Mouse (Mus musculus) forebrain, embryonic 16.5 days (tissue): Measurements from ENCODE around the gene Ctbp2. TPM values are rescaled to one million over a fixed set of nuclear protein-coding genes. Genes with fewer than 3 reads are reported as not detected.
"Not testable (repeated sequence)": the region's sequence is repeated elsewhere in the genome, so short reads cannot be mapped to it uniquely, and the experiment has no call there.

Source experiments
- ATAC-seq: fragments of 200-750 bp; cut with Nextera tagmentation; 2 replicates; pipeline ENCODE4 v1.8.0; 2017; ENCODE audit warnings: mild to moderate bottlenecking, moderate library complexity
- H3K27ac ChIP-seq: fragments of 300-500 bp; sonication (generic); 2 replicates; pipeline ENCODE4 v1.5.1; 2014; ENCODE audit warnings: low read length, control low read depth
- H3K27me3 ChIP-seq: fragments of 300-500 bp; sonication (generic); replicated peaks from 2 replicates; pipeline ENCODE4 v1.6.1; 2014; ENCODE audit warnings: low read length; ENCODE audit not compliant: control insufficient read depth, insufficient read depth
- H3K36me3 ChIP-seq: fragments of 300-500 bp; sonication (generic); 2 replicates; pipeline ENCODE4 v1.6.1; 2014; ENCODE audit not compliant: control insufficient read depth, insufficient read depth
- H3K4me1 ChIP-seq: fragments of 300-500 bp; sonication (generic); replicated peaks from 2 replicates; pipeline ENCODE4 v1.6.1; 2014; ENCODE audit warnings: low read length; ENCODE audit not compliant: control insufficient read depth, insufficient read depth
- H3K4me2 ChIP-seq: fragments of 300-500 bp; sonication (generic); 2 replicates; pipeline ENCODE4 v1.6.1; 2014; ENCODE audit warnings: mild to moderate bottlenecking, low read length, control low read depth
- H3K4me3 ChIP-seq: fragments of 300-500 bp; sonication (generic); replicated peaks from 2 replicates; pipeline ENCODE4 v1.5.1; 2014; ENCODE audit warnings: mild to moderate bottlenecking, low read length, control low read depth
- H3K9ac ChIP-seq: fragments of 300-500 bp; sonication (generic); replicated peaks from 2 replicates; pipeline ENCODE4 v1.6.1; 2014; ENCODE audit warnings: low read depth, low read length, control low read depth
- H3K9me3 ChIP-seq: fragments of 300-500 bp; sonication (generic); 2 replicates; pipeline ENCODE4 v1.6.1; 2016; ENCODE audit warnings: low read length; ENCODE audit not compliant: control insufficient read depth
- WGBS: fragments of 180-500 bp; shearing (Covaris S2); extraction: QIAGEN DNeasy Blood & Tissue Kit; methylation state at CpG from one replicate; pipeline ENCODE4 v1.1.7; 2014; 5-methylcytosine and 5-hydroxymethylcytosine counted together
- polyA plus RNA-seq: library from polyadenylated mRNA; unstranded; fragments of >200 nt; fragmentation: Nextera tagmentation; extraction: Ambion mirVana; gene quantifications from 2 replicates; pipeline ENCODE4 v1.2.1, GENCODE M21; 2015

Ctbp2 gene
- polyA plus RNA-seq, 1 experiment from 2014 or later: 74.6 TPM

DNA sequence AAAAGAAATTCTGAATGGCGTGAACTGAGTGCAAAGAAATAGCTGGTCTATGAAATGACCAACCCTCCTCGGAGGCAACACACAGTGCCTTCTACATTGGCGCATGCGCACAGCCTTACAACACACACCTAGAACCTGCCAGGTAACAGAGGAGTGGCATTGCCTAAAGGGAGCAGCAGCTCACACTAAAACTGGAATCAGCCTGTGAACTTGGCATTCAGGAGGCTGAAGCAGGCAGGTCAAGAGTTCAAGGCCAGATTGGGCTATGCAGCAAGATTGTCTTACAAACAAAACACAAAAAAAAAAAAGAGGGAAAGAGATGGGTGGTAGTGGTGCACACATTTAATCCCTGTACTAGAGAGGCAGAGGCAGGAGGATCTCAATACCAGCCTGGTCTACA, 14.7 kb downstream of the Ctbp2 start:
- 96% methylated on average over 4 of the region's 4 CpGs for WGBS
- ATAC-seq: no peak
- Histone ChIP-seq H3K36me3 (no peaks in the 10 kb centered on the region), H3K27ac (no peak overlapping the region), H3K4me3 (no peak overlapping the region), H3K4me2 (no peak overlapping the region), H3K27me3 (no peaks in the 10 kb centered on the region), H3K4me1 (peaks cover 18% of the 10 kb centered on the region), H3K9ac (no peak overlapping the region), H3K9me3 (no peaks in the 10 kb centered on the region)

- WGBS: 76% methylated on average over 2 of the region's 2 CpGs
Measured at GRCm38 (mm10) chr7:133108695-133109094, 15.5 kb downstream of the Ctbp2 start.

GRCm38 (mm10) chr7:133102578-133102977, 21.6 kb downstream of the Ctbp2 start:
- ATAC-seq: no peak
- Histone ChIP-seq H3K9ac (no peak overlapping the region), H3K4me2 (no peak overlapping the region), H3K27me3 (no peaks in the 10 kb centered on the region), H3K9me3 (no peaks in the 10 kb centered on the region), H3K27ac (no peak overlapping the region), H3K4me3 (no peak overlapping the region), H3K4me1 (peaks cover 16% of the 10 kb centered on the region), H3K36me3 (no peaks in the 10 kb centered on the region)
- WGBS: 62% methylated on average over 3 of the region's 3 CpGs

More at GRCm38 (mm10) chr7:133108695-133109094, 15.5 kb downstream of the Ctbp2 start:
- Histone ChIP-seq H3K4me2 (no peak overlapping the region), H3K4me1 (peaks cover 12% of the 10 kb centered on the region), H3K27me3 (no peaks in the 10 kb centered on the region), H3K27ac (no peak overlapping the region), H3K36me3 (no peaks in the 10 kb centered on the region), H3K9me3 (no peaks in the 10 kb centered on the region), H3K9ac (no peak overlapping the region), H3K4me3 (no peak overlapping the region)
- no peak for ATAC-seq

DNA sequence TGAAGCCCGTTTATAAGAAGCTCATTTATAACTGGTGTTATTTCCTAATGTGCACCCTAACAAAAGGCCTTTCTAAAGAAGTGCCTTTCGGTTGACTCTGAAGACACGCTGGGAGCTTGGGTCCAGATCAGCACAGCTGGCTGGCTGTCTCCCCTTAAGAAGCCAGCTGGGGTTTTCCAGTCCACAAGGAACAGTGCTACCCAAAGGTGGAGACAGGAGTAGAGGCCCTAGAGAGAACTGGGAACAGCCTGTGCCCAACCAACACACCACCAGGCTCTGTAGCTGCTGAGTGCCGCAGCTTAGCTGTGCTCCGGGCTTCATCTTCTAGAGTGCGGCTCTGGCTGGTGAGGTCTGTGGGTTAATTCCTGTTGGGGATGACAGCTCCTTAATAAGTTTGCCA, 23.1 kb downstream of the Ctbp2 start:
- Histone ChIP-seq H3K4me3 (no peak overlapping the region), H3K27ac (no peak overlapping the region), H3K4me1 (peaks cover 16% of the 10 kb centered on the region), H3K27me3 (no peaks in the 10 kb centered on the region), H3K9ac (no peak overlapping the region), H3K36me3 (no peaks in the 10 kb centered on the region), H3K9me3 (no peaks in the 10 kb centered on the region), H3K4me2 (no peak overlapping the region)
- WGBS: 64% methylated on average over 6 of the region's 6 CpGs
- ATAC-seq: no peak

DNA sequence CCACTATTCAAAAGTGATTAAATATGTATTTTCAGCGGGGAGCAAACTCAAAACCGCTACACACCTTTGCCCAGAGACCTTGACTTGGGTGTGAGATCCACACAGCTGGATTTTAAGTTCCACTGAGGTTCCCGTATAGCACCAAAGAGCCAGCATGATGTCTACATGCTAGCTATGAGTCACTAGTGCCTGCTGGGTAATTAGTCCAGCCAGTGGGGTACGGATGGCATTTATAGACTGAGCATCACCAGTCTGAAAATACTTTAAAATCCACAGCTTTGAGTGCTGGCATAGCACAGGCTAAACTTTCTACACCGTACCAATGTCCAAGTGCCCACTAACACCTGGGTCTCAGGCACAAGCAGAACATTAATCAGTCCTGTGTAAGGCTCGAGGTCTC, 24.0 kb downstream of the Ctbp2 start:
- H3K4me1 ChIP-seq: peaks cover 16% of the 10 kb centered on the region
- no peaks in the 10 kb centered on the region for H3K27me3 ChIP-seq
- H3K27ac ChIP-seq: no peak overlapping the region
- 49% methylated on average over 6 of the region's 6 CpGs for WGBS
- no peaks in the 10 kb centered on the region for H3K9me3 ChIP-seq
- no peaks in the 10 kb centered on the region for H3K36me3 ChIP-seq
- H3K4me2 ChIP-seq: no peak overlapping the region
- no peak overlapping the region for H3K9ac ChIP-seq
- no peak overlapping the region for H3K4me3 ChIP-seq
- no peak for ATAC-seq

- H3K9me3 ChIP-seq: no peaks in the 10 kb centered on the region
- no peak overlapping the region for H3K4me3 ChIP-seq
- H3K36me3 ChIP-seq: no peaks in the 10 kb centered on the region
- H3K4me1 ChIP-seq: peaks cover 16% of the 10 kb centered on the region
- H3K27me3 ChIP-seq: no peaks in the 10 kb centered on the region
- no peak overlapping the region for H3K4me2 ChIP-seq
- ATAC-seq: no peak
- 41% methylated on average over 4 of the region's 4 CpGs for WGBS
- H3K9ac ChIP-seq: no peak overlapping the region
- no peak overlapping the region for H3K27ac ChIP-seq
Measured at GRCm38 (mm10) chr7:133099266-133099665, 24.9 kb downstream of the Ctbp2 start.

- Histone ChIP-seq H3K9ac (no peak overlapping the region), H3K27me3 (no peaks in the 10 kb centered on the region), H3K9me3 (no peaks in the 10 kb centered on the region), H3K4me3 (no peak overlapping the region), H3K4me2 (no peak overlapping the region), H3K4me1 (peaks cover 16% of the 10 kb centered on the region), H3K36me3 (no peaks in the 10 kb centered on the region), H3K27ac (no peak overlapping the region)
- no peak for ATAC-seq
- 87% methylated on average over 12 of the region's 12 CpGs for WGBS
Measured at GRCm38 (mm10) chr7:133098118-133098793, 25.9 kb downstream of the Ctbp2 start.

DNA sequence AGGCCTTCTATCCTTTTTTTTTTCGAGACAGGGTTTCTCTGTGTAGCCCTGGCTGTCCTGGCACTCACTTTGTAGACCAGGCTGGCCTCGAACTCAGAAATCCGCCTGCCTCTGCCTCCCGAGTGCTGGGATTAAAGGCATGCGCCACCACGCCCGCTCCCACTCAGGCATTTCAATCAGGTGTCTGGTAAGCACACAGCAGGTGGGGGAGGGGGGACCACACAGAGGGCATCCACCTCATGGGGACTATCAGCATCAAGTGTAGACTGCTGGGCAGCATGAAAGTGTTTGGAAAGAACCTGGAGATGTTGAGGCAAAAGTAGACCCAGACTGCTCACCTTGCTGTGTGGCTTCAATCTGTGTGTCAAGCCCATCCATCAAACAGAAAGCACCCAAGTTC, 28.5 kb downstream of the Ctbp2 start:
- H3K4me2 ChIP-seq, H3K36me3 ChIP-seq, H3K27me3 ChIP-seq, H3K4me3 ChIP-seq, H3K9me3 ChIP-seq, ATAC-seq, H3K27ac ChIP-seq, H3K9ac ChIP-seq: not testable (repeated sequence)
- WGBS: 89% methylated on average over 7 of the region's 7 CpGs
- peaks cover 18% of the 10 kb centered on the region for H3K4me1 ChIP-seq

DNA sequence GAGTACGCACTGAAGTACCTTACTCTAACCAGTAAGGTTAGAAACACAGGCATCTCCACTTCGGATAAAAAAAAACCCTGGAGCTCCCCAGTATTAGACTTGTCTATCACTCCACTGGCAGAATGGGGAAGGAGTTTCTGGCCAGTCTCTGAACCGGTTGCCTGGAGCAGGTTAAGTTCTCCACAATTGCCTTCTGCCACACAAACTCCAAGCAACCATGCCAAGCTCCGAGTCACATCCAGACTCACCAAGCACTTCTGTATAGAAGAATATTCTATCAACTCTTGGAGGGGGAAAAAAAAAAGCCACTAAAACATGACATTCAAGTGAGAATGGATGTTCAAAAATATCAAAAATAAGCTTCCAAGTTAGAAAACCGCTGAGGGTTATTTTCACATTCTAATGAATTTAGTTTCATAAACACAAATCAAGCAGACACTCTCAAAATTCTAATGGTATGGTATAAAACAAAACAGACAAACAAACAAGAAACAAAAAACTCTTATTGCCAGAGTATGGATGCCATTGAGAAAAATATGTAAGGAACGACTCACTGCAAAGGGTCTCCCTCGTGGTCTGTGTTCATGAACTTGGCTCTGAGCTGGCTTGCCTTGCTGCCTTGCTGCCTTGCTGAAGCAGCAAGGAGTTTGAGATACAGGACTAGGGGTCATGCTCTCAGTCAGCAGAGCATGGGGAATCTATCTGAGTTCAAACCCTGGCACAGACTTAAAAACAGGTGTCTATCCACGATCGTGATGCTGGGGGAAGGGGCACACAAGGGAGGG, 29.3 kb downstream of the Ctbp2 start:
- no peak overlapping the region for H3K9ac ChIP-seq
- H3K27ac ChIP-seq: no peak overlapping the region
- H3K36me3 ChIP-seq: no peaks in the 10 kb centered on the region
- no peak overlapping the region for H3K4me3 ChIP-seq
- no peaks in the 10 kb centered on the region for H3K27me3 ChIP-seq
- no peak overlapping the region for H3K4me2 ChIP-seq
- 69% methylated on average over 9 of the region's 9 CpGs for WGBS
- ATAC-seq: no peak
- peaks cover 19% of the 10 kb centered on the region for H3K4me1 ChIP-seq
- H3K9me3 ChIP-seq: no peaks in the 10 kb centered on the region
